Mouse (Mus musculus): ENCODE measurements around the gene Scn9a. TPM values are rescaled to one million over a fixed set of nuclear protein-coding genes. Genes with fewer than 3 reads are reported as not detected.

Scn9a gene
- polyA plus RNA-seq (2016; fragmentation: Nextera tagmentation; extraction: Ambion mirVana) = 1.2 and 1.7 TPM in 2 replicates

- Histone ChIP-seq H3K27me3 (ENCODE audit: low read depth, poor library complexity, severe bottlenecking) (peaks cover 26% of the 10 kb centered on the region), H3K27ac (replicated peaks) (peak within 1 kb of the TSS; percentile 55; the same call in 1 of the 2 replicates), H3K4me3 (peak within 1 kb of the TSS; percentile 60), H3K36me3 (no peaks in the 10 kb centered on the region), H3K9me3 (replicated peaks) (no peaks in the 10 kb centered on the region), H3K4me1 (peaks cover 11% of the 10 kb centered on the region)
- DNase-seq (ENCODE audit: low spot score) = peak; percentile 60
- 2% methylated on average over 29 of the region's 29 CpGs for WGBS
Observed at GRCm38 (mm10) chr2:66634580-66635359, at the start of gene Scn9a. Gene Scn9a (minus strand): TSS chr2:66634962.

GRCm38 (mm10) chr2:66661988-66662387, 27.2 kb upstream of the Scn9a start:
- no peaks in the 10 kb centered on the region for H3K9me3 ChIP-seq (replicated peaks)
- DNase-seq (ENCODE audit: low spot score) = no peak
- H3K4me1 ChIP-seq = no peaks in the 10 kb centered on the region
- no peak overlapping the region for H3K27ac ChIP-seq (replicated peaks)
- no peaks in the 10 kb centered on the region for H3K36me3 ChIP-seq
- WGBS = 91% methylated on average over 1 of the region's 1 CpGs
- H3K4me3 ChIP-seq = no peak overlapping the region
- no peaks in the 10 kb centered on the region for H3K27me3 ChIP-seq (ENCODE audit: low read depth, poor library complexity, severe bottlenecking)

- Histone ChIP-seq H3K27ac (replicated peaks) (no peak overlapping the region), H3K36me3 (no peaks in the 10 kb centered on the region), H3K4me1 (no peaks in the 10 kb centered on the region), H3K27me3 (ENCODE audit: low read depth, poor library complexity, severe bottlenecking) (no peaks in the 10 kb centered on the region), H3K9me3 (replicated peaks) (no peaks in the 10 kb centered on the region), H3K4me3 (no peak overlapping the region)
- DNase-seq (ENCODE audit: low spot score) = no peak
- WGBS = 94% methylated on average over 3 of the region's 3 CpGs
Observed at GRCm38 (mm10) chr2:66656430-66656829, 21.7 kb upstream of the Scn9a start.

- no peak overlapping the region for H3K4me3 ChIP-seq
- no peak for DNase-seq (ENCODE audit: low spot score)
- H3K36me3 ChIP-seq = no peaks in the 10 kb centered on the region
- H3K27me3 ChIP-seq (ENCODE audit: low read depth, poor library complexity, severe bottlenecking) = no peaks in the 10 kb centered on the region
- H3K9me3 ChIP-seq (replicated peaks) = no peaks in the 10 kb centered on the region
- WGBS = 90% methylated on average over 2 of the region's 2 CpGs
- H3K27ac ChIP-seq (replicated peaks) = no peak overlapping the region
- no peaks in the 10 kb centered on the region for H3K4me1 ChIP-seq
Observed at GRCm38 (mm10) chr2:66655431-66655830, 20.7 kb upstream of the Scn9a start.

- Histone ChIP-seq H3K27ac (replicated peaks) (no peak overlapping the region), H3K4me3 (no peak overlapping the region), H3K27me3 (ENCODE audit: low read depth, poor library complexity, severe bottlenecking) (no peaks in the 10 kb centered on the region), H3K36me3 (no peaks in the 10 kb centered on the region), H3K9me3 (replicated peaks) (no peaks in the 10 kb centered on the region), H3K4me1 (no peaks in the 10 kb centered on the region)
- 36% methylated on average over 5 of the region's 5 CpGs for WGBS
- no peak for DNase-seq (ENCODE audit: low spot score)
Observed at GRCm38 (mm10) chr2:66644384-66644783, 9.6 kb upstream of the Scn9a start.

GRCm38 (mm10) chr2:66632728-66633127, 2.0 kb downstream of the Scn9a start:
- Histone ChIP-seq H3K36me3 (no peaks in the 10 kb centered on the region), H3K9me3 (replicated peaks) (no peaks in the 10 kb centered on the region), H3K4me3 (no peak overlapping the region), H3K4me1 (peaks cover 11% of the 10 kb centered on the region), H3K27me3 (ENCODE audit: low read depth, poor library complexity, severe bottlenecking) (peaks cover 26% of the 10 kb centered on the region), H3K27ac (replicated peaks) (no peak overlapping the region)
- no peak for DNase-seq (ENCODE audit: low spot score)
- 37% methylated on average over 5 of the region's 5 CpGs for WGBS

GRCm38 (mm10) chr2:66611091-66611490, 23.7 kb downstream of the Scn9a start:
- Histone ChIP-seq H3K4me1 (no peaks in the 10 kb centered on the region), H3K27ac (replicated peaks) (no peak overlapping the region), H3K9me3 (replicated peaks) (no peaks in the 10 kb centered on the region), H3K27me3 (ENCODE audit: low read depth, poor library complexity, severe bottlenecking) (no peaks in the 10 kb centered on the region), H3K36me3 (no peaks in the 10 kb centered on the region), H3K4me3 (no peak overlapping the region)
- WGBS = 86% methylated on average over 7 of the region's 7 CpGs
- DNase-seq (ENCODE audit: low spot score) = no peak

GRCm38 (mm10) chr2:66597313-66597712, 37.4 kb downstream of the Scn9a start:
- Histone ChIP-seq H3K36me3 (no peaks in the 10 kb centered on the region), H3K9me3 (replicated peaks) (no peaks in the 10 kb centered on the region), H3K4me3 (no peak overlapping the region), H3K27me3 (ENCODE audit: low read depth, poor library complexity, severe bottlenecking) (no peaks in the 10 kb centered on the region), H3K27ac (replicated peaks) (no peak overlapping the region), H3K4me1 (no peaks in the 10 kb centered on the region)
- 91% methylated on average over 6 of the region's 6 CpGs for WGBS
- DNase-seq (ENCODE audit: low spot score) = no peak

GRCm38 (mm10) chr2:66596145-66596544, 38.6 kb downstream of the Scn9a start:
- no peak for DNase-seq (ENCODE audit: low spot score)
- WGBS = 85% methylated on average over 5 of the region's 5 CpGs
- Histone ChIP-seq H3K4me3 (no peak overlapping the region), H3K36me3 (no peaks in the 10 kb centered on the region), H3K27me3 (ENCODE audit: low read depth, poor library complexity, severe bottlenecking) (no peaks in the 10 kb centered on the region), H3K4me1 (no peaks in the 10 kb centered on the region), H3K27ac (replicated peaks) (no peak overlapping the region), H3K9me3 (replicated peaks) (no peaks in the 10 kb centered on the region)

- H3K4me1 ChIP-seq = no peaks in the 10 kb centered on the region
- no peaks in the 10 kb centered on the region for H3K9me3 ChIP-seq (replicated peaks)
- DNase-seq (ENCODE audit: low spot score) = no peak
- no peak overlapping the region for H3K27ac ChIP-seq (replicated peaks)
- 94% methylated on average over 3 of the region's 3 CpGs for WGBS
- no peaks in the 10 kb centered on the region for H3K36me3 ChIP-seq
- H3K4me3 ChIP-seq = no peak overlapping the region
- H3K27me3 ChIP-seq (ENCODE audit: low read depth, poor library complexity, severe bottlenecking) = no peaks in the 10 kb centered on the region
Observed at GRCm38 (mm10) chr2:66590151-66590550, 44.6 kb downstream of the Scn9a start.

GRCm38 (mm10) chr2:66580026-66580808, 54.5 kb downstream of the Scn9a start:
- H3K4me3 ChIP-seq = no peak overlapping the region
- no peaks in the 10 kb centered on the region for H3K9me3 ChIP-seq (replicated peaks)
- no peaks in the 10 kb centered on the region for H3K36me3 ChIP-seq
- no peak for DNase-seq (ENCODE audit: low spot score)
- no peaks in the 10 kb centered on the region for H3K4me1 ChIP-seq
- no peak overlapping the region for H3K27ac ChIP-seq (replicated peaks)
- WGBS = 79% methylated on average over 5 of the region's 5 CpGs
- no peaks in the 10 kb centered on the region for H3K27me3 ChIP-seq (ENCODE audit: low read depth, poor library complexity, severe bottlenecking)

GRCm38 (mm10) chr2:66548254-66548653, 86.5 kb downstream of the Scn9a start:
- Histone ChIP-seq H3K27ac (replicated peaks) (no peak overlapping the region), H3K4me1 (no peaks in the 10 kb centered on the region), H3K27me3 (ENCODE audit: low read depth, poor library complexity, severe bottlenecking) (no peaks in the 10 kb centered on the region), H3K9me3 (replicated peaks) (no peaks in the 10 kb centered on the region), H3K4me3 (no peak overlapping the region), H3K36me3 (no peaks in the 10 kb centered on the region)
- DNase-seq (ENCODE audit: low spot score) = no peak
- WGBS = 87% methylated on average over 3 of the region's 3 CpGs

- Histone ChIP-seq H3K4me1 (no peaks in the 10 kb centered on the region), H3K27ac (replicated peaks) (no peak overlapping the region), H3K4me3 (no peak overlapping the region), H3K9me3 (replicated peaks) (no peaks in the 10 kb centered on the region), H3K36me3 (no peaks in the 10 kb centered on the region), H3K27me3 (ENCODE audit: low read depth, poor library complexity, severe bottlenecking) (no peaks in the 10 kb centered on the region)
- DNase-seq (ENCODE audit: low spot score) = no peak
- WGBS = 74% methylated on average over 3 of the region's 3 CpGs
Observed at GRCm38 (mm10) chr2:66519966-66520365, 114.8 kb downstream of the Scn9a start.
